Mouse (Mus musculus): ENCODE data around the gene Ifitm5.

DNA sequence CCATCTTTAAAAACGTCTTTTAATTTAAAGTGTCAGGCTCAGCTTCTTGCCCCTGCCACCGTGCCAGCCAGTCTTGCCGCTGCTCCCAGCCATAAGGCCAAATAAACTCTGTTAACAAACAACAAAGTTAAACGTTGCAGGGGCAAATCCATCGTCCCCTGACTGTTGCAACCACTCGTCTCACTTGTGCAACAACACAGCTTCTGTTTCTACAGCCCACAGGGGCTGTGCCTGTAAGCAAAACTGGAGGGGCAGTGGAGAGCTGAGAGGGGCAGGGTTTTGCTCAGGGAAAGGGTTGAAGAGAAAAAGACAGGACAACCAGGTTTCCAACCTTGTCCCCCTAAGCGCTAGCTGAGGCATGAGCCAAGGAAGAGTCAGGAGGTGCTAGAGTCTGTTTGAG lies 41.9 kb downstream of the Ifitm5 start:
- TF ChIP-seq CTCF (IDR thresholded peaks at IDR 0.05; ENCODE audit: low read depth, low read length) = no peak
- TF ChIP-seq GATA1 (IDR thresholded peaks at IDR 0.05; ENCODE audit: borderline replicate concordance, low read length) = no peak

Measured in G1E (cell line).